Mouse (Mus musculus) heart, postnatal 0 days (tissue): ENCODE results near the gene Zfp831.

Source experiments
- CTCF ChIP-seq: IDR thresholded peaks from 2 replicates; pipeline ENCODE4 v1.5.1; 2016; ENCODE audit warnings: antibody characterized with exemption, control low read depth, low read depth
- EP300 ChIP-seq: IDR thresholded peaks from 2 replicates; pipeline ENCODE4 v1.6.1; 2016; ENCODE audit warnings: antibody characterized with exemption, low read depth

GRCm38 (mm10) chr2:174717857-174718256 lies 74.5 kb downstream of the Zfp831 start:
- TF ChIP-seq CTCF = no peak
- TF ChIP-seq EP300 = no peak
